Mouse (Mus musculus) liver, embryonic 11.5 days (tissue): Measurements from ENCODE around the gene Ctps. TPM values are rescaled to one million over a fixed set of nuclear protein-coding genes. Genes with fewer than 3 reads are reported as not detected.
"Not testable (repeated sequence)": the region's sequence is repeated elsewhere in the genome, so short reads cannot be mapped to it uniquely, and the experiment has no call there.

ENCODE experiments used
- ATAC-seq: fragments of 200-750 bp; cut with Nextera tagmentation; replicated peaks from 2 replicates; pipeline ENCODE4 v1.8.0; 2017; ENCODE audit warnings: moderate number of reproducible peaks, mild to moderate bottlenecking, moderate TSS enrichment, moderate library complexity; ENCODE audit not compliant: low FRiP score
- DNase-seq: peaks from one replicate; pipeline ENCODE4 v3.0.0-alpha.2; 2017; ENCODE audit warnings: low spot score
- H3K27ac ChIP-seq: fragments of 300-500 bp; sonication (generic); 2 replicates; pipeline ENCODE4 v1.5.1; 2014; ENCODE audit warnings: mild to moderate bottlenecking, low read depth, low read length, control low read depth
- H3K27me3 ChIP-seq: fragments of 300-500 bp; sonication (generic); replicated peaks from 2 replicates; pipeline ENCODE4 v1.6.1; 2014; ENCODE audit warnings: low read length, mixed read lengths; ENCODE audit not compliant: control insufficient read depth, insufficient read depth
- H3K36me3 ChIP-seq: fragments of 300-500 bp; sonication (generic); 2 replicates; pipeline ENCODE4 v1.6.1; 2014; ENCODE audit warnings: mild to moderate bottlenecking, low read length, moderate library complexity, mixed read lengths; ENCODE audit not compliant: control insufficient read depth, insufficient read depth
- H3K4me1 ChIP-seq: fragments of 300-500 bp; sonication (generic); replicated peaks from 2 replicates; pipeline ENCODE4 v1.6.1; 2014; ENCODE audit warnings: low read length, mixed read lengths; ENCODE audit not compliant: control insufficient read depth, insufficient read depth
- H3K4me2 ChIP-seq: fragments of 300-500 bp; sonication (generic); 2 replicates; pipeline ENCODE4 v1.6.1; 2014; ENCODE audit warnings: mild to moderate bottlenecking, control low read depth, moderate library complexity
- H3K4me3 ChIP-seq: fragments of 300-500 bp; sonication (generic); 2 replicates; pipeline ENCODE4 v1.5.1; 2014; ENCODE audit warnings: low read depth, low read length, control low read depth
- H3K9ac ChIP-seq: fragments of 300-500 bp; sonication (generic); 2 replicates; pipeline ENCODE4 v1.6.1; 2014; ENCODE audit warnings: low read depth, low read length, control low read depth
- H3K9me3 ChIP-seq: fragments of 300-500 bp; sonication (generic); 2 replicates; pipeline ENCODE4 v1.6.1; 2016; ENCODE audit warnings: low read length, inconsistent platforms, mixed read lengths; ENCODE audit not compliant: control insufficient read depth
- WGBS: fragments of 180-500 bp; shearing (Covaris S2); extraction: QIAGEN DNeasy Blood & Tissue Kit; methylation state at CpG from one replicate; pipeline ENCODE4 v1.1.7; 2014; 5-methylcytosine and 5-hydroxymethylcytosine counted together
- polyA plus RNA-seq: library from polyadenylated mRNA; unstranded; fragments of >200 nt; fragmentation: Nextera tagmentation; extraction: Ambion mirVana; gene quantifications from 2 replicates; pipeline ENCODE4 v1.2.1, GENCODE M21; 2014

Gene Ctps
- polyA plus RNA-seq, 1 experiment from 2014 or later: 102 TPM

- H3K27ac ChIP-seq: no peak overlapping the region
- WGBS: 57% methylated on average over 2 of the region's 3 CpGs
- H3K36me3 ChIP-seq: no peaks in the 10 kb centered on the region
- peaks cover under 1% of the 10 kb centered on the region; the same call in 1 of the 2 replicates for H3K4me1 ChIP-seq
- H3K27me3 ChIP-seq: no peaks in the 10 kb centered on the region
- H3K4me2 ChIP-seq: no peak overlapping the region
- no peak overlapping the region for H3K9ac ChIP-seq
- ATAC-seq (no peak), DNase-seq (no peak)
- H3K9me3 ChIP-seq: no peaks in the 10 kb centered on the region
- H3K4me3 ChIP-seq: no peak overlapping the region
Observed at GRCm38 (mm10) chr4:120606941-120607340, 36.9 kb upstream of the Ctps start.

- Histone ChIP-seq H3K4me3 (no peak overlapping the region), H3K27ac (no peak overlapping the region), H3K4me1 (peaks cover 9% of the 10 kb centered on the region), H3K4me2 (no peak overlapping the region), H3K36me3 (no peaks in the 10 kb centered on the region), H3K27me3 (no peaks in the 10 kb centered on the region), H3K9ac (no peak overlapping the region), H3K9me3 (no peaks in the 10 kb centered on the region)
- 77% methylated on average over 3 of the region's 3 CpGs for WGBS
- ATAC-seq (no peak), DNase-seq (no peak)
Observed at GRCm38 (mm10) chr4:120602669-120603068, 32.6 kb upstream of the Ctps start.

DNA sequence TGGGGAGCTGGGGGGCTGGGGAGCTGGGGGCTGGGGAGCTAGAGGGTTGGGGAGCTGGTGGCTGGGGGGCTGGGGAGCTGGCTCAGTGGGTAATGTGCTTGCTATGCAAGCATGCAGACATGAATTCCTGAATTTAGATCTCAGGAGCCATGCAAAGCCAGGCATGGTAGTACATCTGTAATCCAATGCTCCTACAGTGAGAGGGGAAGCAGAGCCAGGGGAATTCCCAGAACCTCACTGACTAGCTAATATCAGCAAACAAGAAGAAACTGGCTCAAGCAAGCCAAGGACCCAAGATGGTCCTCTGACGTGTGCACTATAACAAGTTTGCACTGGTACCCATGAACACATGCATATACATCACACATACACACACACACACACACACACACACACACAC, 31.7 kb upstream of the Ctps start:
- WGBS: 89% methylated on average over 1 of the region's 1 CpGs
- H3K36me3 ChIP-seq: no peaks in the 10 kb centered on the region
- no peak overlapping the region for H3K9ac ChIP-seq
- DNase-seq: no peak
- H3K9me3 ChIP-seq: no peaks in the 10 kb centered on the region
- ATAC-seq: no peak
- no peak overlapping the region for H3K4me3 ChIP-seq
- H3K27ac ChIP-seq: no peak overlapping the region
- no peak overlapping the region for H3K4me2 ChIP-seq
- peaks cover 9% of the 10 kb centered on the region for H3K4me1 ChIP-seq
- H3K27me3 ChIP-seq: no peaks in the 10 kb centered on the region

DNA sequence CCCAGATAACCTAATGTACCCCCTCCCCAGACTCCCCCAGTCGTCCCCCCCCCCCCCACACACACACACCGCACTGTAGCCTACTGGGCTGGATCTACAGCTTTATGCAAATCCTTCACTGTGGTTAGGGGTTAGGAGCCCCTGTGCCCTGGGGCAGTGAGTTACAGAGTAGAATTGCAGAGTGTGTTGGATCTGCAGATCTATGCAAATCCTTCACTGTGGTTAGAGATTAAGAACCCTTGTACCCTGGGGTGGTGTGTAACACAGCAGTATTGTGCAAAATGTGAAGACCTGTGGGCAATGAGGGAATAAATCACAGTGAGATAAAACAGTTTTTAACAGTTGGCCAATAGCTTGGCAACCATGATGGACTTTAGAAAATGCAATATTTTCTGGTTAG, 28.8 kb upstream of the Ctps start:
- DNase-seq (no peak), ATAC-seq (0 out of 2 replicates have a peak, but pooled peaks have one; percentile 19)
- Histone ChIP-seq H3K4me3 (no peak overlapping the region), H3K4me1 (peaks cover 9% of the 10 kb centered on the region), H3K27me3 (no peaks in the 10 kb centered on the region), H3K9me3 (no peaks in the 10 kb centered on the region), H3K4me2 (no peak overlapping the region), H3K36me3 (no peaks in the 10 kb centered on the region), H3K9ac (no peak overlapping the region), H3K27ac (no peak overlapping the region)
- WGBS: 34% methylated on average over 2 of the region's 2 CpGs

DNA sequence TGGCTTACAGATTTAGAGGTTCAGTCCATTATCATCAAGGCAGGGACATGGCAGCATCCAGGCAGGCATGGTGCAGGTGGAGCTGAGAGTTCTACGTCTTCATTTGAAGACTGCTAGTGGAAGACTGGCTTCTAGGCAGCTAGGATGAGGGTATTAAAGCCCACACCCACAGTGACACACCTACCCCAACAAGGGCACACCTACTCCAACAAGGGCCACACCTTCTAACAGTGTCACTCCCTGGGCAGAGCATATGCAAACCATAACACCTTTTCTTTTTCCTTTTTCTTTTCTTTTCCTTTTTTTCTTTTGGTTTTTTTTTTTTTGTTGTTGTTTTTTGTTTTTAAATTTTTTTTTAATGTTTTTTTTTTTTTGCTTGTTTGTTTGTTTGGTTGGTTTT, 26.1 kb upstream of the Ctps start:
- not testable (repeated sequence) for H3K4me1 ChIP-seq, DNase-seq, H3K9me3 ChIP-seq, H3K9ac ChIP-seq, H3K4me3 ChIP-seq, H3K27ac ChIP-seq, ATAC-seq, H3K36me3 ChIP-seq, H3K27me3 ChIP-seq, H3K4me2 ChIP-seq
- 80% methylated on average over 1 of the region's 1 CpGs for WGBS

DNA sequence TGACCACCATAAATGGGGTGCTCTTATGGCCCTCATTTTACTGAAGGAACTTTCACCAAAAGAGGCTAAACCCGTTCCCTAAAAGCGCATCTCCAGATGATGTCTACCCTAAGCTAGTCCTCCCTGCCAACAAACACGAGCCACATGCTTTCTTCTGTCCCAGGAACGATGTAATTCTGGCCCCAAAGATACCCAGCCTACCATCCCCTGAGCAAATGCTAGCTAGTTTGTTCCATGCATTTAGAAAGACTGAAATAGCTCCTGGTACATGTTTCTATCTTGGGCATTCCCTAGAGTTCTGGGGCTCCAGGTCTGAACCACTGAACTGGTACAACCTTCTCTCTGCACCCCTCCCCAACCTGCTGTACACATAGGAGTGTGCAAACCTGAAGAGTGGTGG, 20.9 kb upstream of the Ctps start:
- ATAC-seq: no peak
- Histone ChIP-seq H3K27ac (no peak overlapping the region), H3K4me1 (peaks cover 17% of the 10 kb centered on the region), H3K4me3 (no peak overlapping the region), H3K36me3 (no peaks in the 10 kb centered on the region), H3K9me3 (no peaks in the 10 kb centered on the region), H3K27me3 (peaks cover 2% of the 10 kb centered on the region; the same call in 1 of the 2 replicates), H3K4me2 (no peak overlapping the region), H3K9ac (no peak overlapping the region)
- DNase-seq: no peak
- WGBS: 84% methylated on average over 4 of the region's 4 CpGs

DNA sequence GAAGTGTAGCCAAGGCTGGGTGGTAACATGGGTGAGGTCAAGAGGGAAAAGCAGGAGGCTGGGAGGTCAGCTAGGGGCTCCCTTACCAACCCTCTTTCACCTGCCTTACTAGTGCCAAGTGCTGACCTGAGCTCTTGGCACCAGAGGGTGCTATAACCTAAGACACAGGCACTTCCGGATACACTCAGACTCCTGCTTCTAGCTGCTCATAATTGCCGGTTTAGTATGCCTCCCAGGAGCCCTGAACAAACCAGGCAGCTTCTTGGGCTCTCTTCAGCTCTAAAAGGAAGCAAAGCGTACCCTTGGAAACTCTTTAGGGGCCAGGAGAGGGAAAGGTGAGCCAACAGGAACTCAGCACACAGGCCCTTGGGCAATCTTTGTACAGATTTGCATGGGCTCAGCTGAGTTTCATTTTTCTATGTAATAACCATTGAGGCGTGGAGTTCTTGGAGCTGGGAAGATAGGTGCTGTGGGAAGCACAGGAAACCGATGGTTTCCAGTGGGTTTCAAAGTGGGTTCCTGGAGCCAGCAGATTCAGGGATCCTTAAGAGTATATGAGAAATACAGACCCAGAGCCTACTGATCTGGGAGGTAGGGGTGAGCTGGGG, 19.8 kb upstream of the Ctps start:
- H3K9ac ChIP-seq: peak overlapping the region; percentile 46; the same call in 1 of the 2 replicates
- no peak overlapping the region; the same call in 1 of the 2 replicates for H3K4me2 ChIP-seq
- H3K27me3 ChIP-seq: peaks cover 2% of the 10 kb centered on the region; the same call in 1 of the 2 replicates
- WGBS: 32% methylated on average over 5 of the region's 5 CpGs
- H3K36me3 ChIP-seq: no peaks in the 10 kb centered on the region
- H3K27ac ChIP-seq: no peak overlapping the region
- peaks cover 17% of the 10 kb centered on the region for H3K4me1 ChIP-seq
- no peaks in the 10 kb centered on the region for H3K9me3 ChIP-seq
- ATAC-seq: peak; percentile 86
- DNase-seq: peak; percentile 67
- no peak overlapping the region for H3K4me3 ChIP-seq

GRCm38 (mm10) chr4:120589070-120589469, 19.0 kb upstream of the Ctps start:
- Histone ChIP-seq H3K27me3 (peaks cover 2% of the 10 kb centered on the region; the same call in 1 of the 2 replicates), H3K9ac (no peak overlapping the region), H3K4me2 (peak overlapping the region; percentile 33; the same call in 1 of the 2 replicates), H3K9me3 (no peaks in the 10 kb centered on the region), H3K36me3 (no peaks in the 10 kb centered on the region), H3K4me3 (no peak overlapping the region), H3K4me1 (peaks cover 17% of the 10 kb centered on the region), H3K27ac (no peak overlapping the region)
- no peak for DNase-seq
- ATAC-seq: no peak
- WGBS: 17% methylated on average over 3 of the region's 3 CpGs

DNA sequence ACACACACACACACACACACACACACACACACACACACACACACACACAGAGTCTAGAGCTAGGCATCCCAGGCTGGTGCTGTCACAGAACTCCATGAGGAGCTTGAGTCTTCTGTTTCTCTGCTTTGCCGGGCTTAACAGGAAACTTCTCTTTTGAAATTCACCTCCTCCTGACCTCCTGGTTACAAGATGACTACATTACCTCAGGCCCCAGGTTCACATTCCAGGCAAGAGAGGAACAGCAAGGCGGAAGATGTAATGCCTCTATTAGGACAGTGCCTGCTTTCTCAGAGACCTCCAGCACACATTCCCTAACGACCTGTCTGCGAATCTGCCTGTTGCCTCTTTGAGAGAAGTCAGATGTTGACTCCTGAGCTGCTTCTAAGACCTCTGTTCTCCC, 18.4 kb upstream of the Ctps start, which contains the start of gene Gm8439:
Gene Gm8439, plus strand, starts transcription at position 301 of the 400 bp plus-strand sequence.
- Histone ChIP-seq H3K9ac (no peak within 1 kb of the TSS), H3K4me2 (peak within 1 kb of the TSS; percentile 33; the same call in 1 of the 2 replicates), H3K27ac (no peak within 1 kb of the TSS), H3K27me3 (peaks cover 2% of the 10 kb centered on the region; the same call in 1 of the 2 replicates), H3K4me1 (peaks cover 17% of the 10 kb centered on the region), H3K4me3 (no peak within 1 kb of the TSS), H3K36me3 (no peaks in the 10 kb centered on the region), H3K9me3 (no peaks in the 10 kb centered on the region)
- 31% methylated on average over 4 of the region's 4 CpGs for WGBS
- ATAC-seq (no peak), DNase-seq (no peak)
